Mouse (Mus musculus): Measurements from ENCODE around the gene Cyp2r1. TPM values are rescaled to one million over a fixed set of nuclear protein-coding genes. Genes with fewer than 3 reads are reported as not detected.
"Not testable (repeated sequence)": the region's sequence is repeated elsewhere in the genome, so short reads cannot be mapped to it uniquely, and the experiment has no call there.

Gene Cyp2r1
- total and polyA plus RNA-seq, 2 experiments from 2014 or later, result 1.2 TPM; not detected in 1

DNA sequence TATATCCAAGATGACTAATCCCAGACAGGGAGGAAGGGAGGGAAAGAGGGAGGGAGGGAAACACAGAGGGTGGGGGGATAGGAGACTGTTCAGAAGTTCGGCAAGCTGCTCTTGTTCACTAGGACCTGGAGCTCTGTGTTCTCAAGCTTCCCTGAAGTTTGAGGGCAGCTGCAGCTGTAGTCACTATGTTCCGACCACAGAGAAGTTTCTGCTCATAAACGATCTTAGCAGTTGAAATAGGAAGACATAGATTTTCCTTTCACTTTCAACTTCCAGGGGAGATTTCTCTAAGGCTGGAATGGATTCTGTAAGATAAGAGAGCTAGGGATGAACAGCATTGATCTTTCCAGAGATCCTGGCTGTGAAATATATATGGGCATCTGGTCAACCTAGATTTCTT is 14.2 kb upstream of the Cyp2r1 start:
- WGBS, result 63% methylated on average over 3 of the region's 3 CpGs
- ATAC-seq (ENCODE audit: insufficient read depth, low read depth) (no peak), DNase-seq (ENCODE audit: low spot score) (no peak)
- Histone ChIP-seq H3K27ac (ENCODE audit: low read depth) (no peak overlapping the region), H3K9me3 (replicated peaks; ENCODE audit: control insufficient read depth, low read length) (no peaks in the 10 kb centered on the region), H3K9ac (replicated peaks; ENCODE audit: low read depth, low read length) (no peak overlapping the region), H3K4me3 (ENCODE audit: low read depth, low read length) (no peak overlapping the region), H3K36me3 (replicated peaks; ENCODE audit: control insufficient read depth, insufficient read depth, low read length) (no peaks in the 10 kb centered on the region), H3K27me3 (ENCODE audit: control insufficient read depth, insufficient read depth, low read length) (no peaks in the 10 kb centered on the region), H3K4me2 (ENCODE audit: low read depth, low read length) (no peak overlapping the region), H3K4me1 (ENCODE audit: control insufficient read depth, insufficient read depth) (no peaks in the 10 kb centered on the region)
- TF ChIP-seq EP300 (IDR thresholded peaks at IDR 0.05; ENCODE audit: low read depth), result no peak
- no peak for TF ChIP-seq CTCF (IDR thresholded peaks at IDR 0.05; ENCODE audit: low read depth)

DNA sequence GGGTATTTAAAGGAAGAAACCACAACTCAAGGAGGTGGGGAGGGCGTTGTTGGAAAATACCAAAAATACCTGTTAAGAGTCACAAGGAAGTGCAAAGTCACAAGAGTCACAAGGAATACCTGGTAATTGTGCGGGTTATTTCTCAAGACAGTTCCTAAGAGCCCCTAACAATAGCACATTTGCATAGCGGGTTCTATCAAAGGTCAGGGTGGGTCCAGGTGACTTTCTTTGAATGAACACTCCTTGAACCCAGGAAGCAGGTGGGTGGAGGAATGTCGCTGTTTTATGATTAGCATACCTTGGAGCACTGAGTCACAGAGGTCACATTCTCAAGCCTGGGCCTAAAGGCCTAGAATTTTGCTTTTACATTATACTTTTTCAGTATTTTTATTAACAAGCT is 11.1 kb upstream of the Cyp2r1 start:
- H3K9me3 ChIP-seq (replicated peaks; ENCODE audit: control insufficient read depth, low read length); H3K27me3 ChIP-seq (ENCODE audit: control insufficient read depth, insufficient read depth, low read length); H3K36me3 ChIP-seq (replicated peaks; ENCODE audit: control insufficient read depth, insufficient read depth, low read length); H3K4me3 ChIP-seq (ENCODE audit: low read depth, low read length); H3K4me1 ChIP-seq (ENCODE audit: control insufficient read depth, insufficient read depth); ATAC-seq (ENCODE audit: insufficient read depth, low read depth); H3K4me2 ChIP-seq (ENCODE audit: low read depth, low read length); DNase-seq (ENCODE audit: low spot score); H3K9ac ChIP-seq (replicated peaks; ENCODE audit: low read depth, low read length); H3K27ac ChIP-seq (ENCODE audit: low read depth): not testable (repeated sequence)
- 87% methylated on average over 4 of the region's 4 CpGs for WGBS

DNA sequence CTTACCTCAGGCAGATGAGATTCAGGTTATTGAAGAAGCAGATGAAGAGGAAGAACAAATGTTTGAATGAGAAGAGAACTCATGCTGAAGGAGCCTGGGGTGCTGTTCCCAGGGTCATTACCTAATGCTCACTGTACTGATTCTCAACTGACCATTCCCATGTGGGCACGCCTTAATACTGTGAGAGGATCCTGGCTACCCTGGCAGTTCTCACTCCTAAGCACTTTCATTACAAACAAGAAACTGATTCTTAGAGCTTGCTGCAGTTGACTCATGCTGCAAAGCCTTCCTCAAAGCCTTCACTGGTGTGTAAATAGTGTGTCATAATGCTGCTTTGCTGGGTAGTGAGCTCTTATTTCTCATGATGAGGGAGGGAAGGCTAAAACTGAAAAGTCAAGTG is 26.6 kb downstream of the Cyp2r1 start:
- no peak overlapping the region for H3K4me3 ChIP-seq (ENCODE audit: low read depth, low read length)
- no peak overlapping the region for H3K9ac ChIP-seq (replicated peaks; ENCODE audit: low read depth, low read length)
- H3K4me2 ChIP-seq (ENCODE audit: low read depth, low read length), result no peak overlapping the region
- TF ChIP-seq CTCF (IDR thresholded peaks at IDR 0.05; ENCODE audit: low read depth) (no peak), EP300 (IDR thresholded peaks at IDR 0.05; ENCODE audit: low read depth) (no peak)
- no peak for DNase-seq (ENCODE audit: low spot score)
- H3K36me3 ChIP-seq (replicated peaks; ENCODE audit: control insufficient read depth, insufficient read depth, low read length), result peaks cover 4% of the 10 kb centered on the region; the same call in 1 of the 2 replicates
- ATAC-seq (ENCODE audit: insufficient read depth, low read depth), result no peak
- no peaks in the 10 kb centered on the region for H3K9me3 ChIP-seq (replicated peaks; ENCODE audit: control insufficient read depth, low read length)
- H3K27me3 ChIP-seq (ENCODE audit: control insufficient read depth, insufficient read depth, low read length), result no peaks in the 10 kb centered on the region
- H3K27ac ChIP-seq (ENCODE audit: low read depth), result no peak overlapping the region
- WGBS, result 88% methylated on average over 1 of the region's 1 CpGs
- no peaks in the 10 kb centered on the region for H3K4me1 ChIP-seq (ENCODE audit: control insufficient read depth, insufficient read depth)

DNA sequence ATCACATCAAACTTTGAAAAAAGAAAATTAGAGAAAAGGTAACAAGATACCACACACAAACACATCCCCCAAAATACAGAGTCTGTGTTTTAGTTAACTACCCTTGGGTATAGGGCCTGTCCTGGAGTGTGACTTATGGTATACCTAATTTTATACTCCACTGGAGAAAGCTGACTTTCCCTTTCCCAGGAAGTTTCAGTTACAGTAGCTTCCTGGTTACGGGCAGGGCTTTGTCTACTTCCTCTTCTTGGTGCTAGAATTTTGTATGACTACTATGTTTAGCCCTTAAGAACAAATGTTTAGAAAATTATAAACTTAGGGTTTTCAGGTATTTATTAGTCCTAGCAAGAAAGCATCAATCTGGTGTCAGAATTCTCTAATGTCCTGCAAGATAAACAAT is 36.5 kb downstream of the Cyp2r1 start:
- WGBS, result 77% methylated on average over 1 of the region's 1 CpGs
- H3K4me2 ChIP-seq (ENCODE audit: low read depth, low read length), result no peak overlapping the region
- no peaks in the 10 kb centered on the region for H3K36me3 ChIP-seq (replicated peaks; ENCODE audit: control insufficient read depth, insufficient read depth, low read length)
- H3K27ac ChIP-seq (ENCODE audit: low read depth), result no peak overlapping the region
- no peak overlapping the region for H3K9ac ChIP-seq (replicated peaks; ENCODE audit: low read depth, low read length)
- no peaks in the 10 kb centered on the region for H3K4me1 ChIP-seq (ENCODE audit: control insufficient read depth, insufficient read depth)
- H3K9me3 ChIP-seq (replicated peaks; ENCODE audit: control insufficient read depth, low read length), result no peaks in the 10 kb centered on the region
- no peak for TF ChIP-seq EP300 (IDR thresholded peaks at IDR 0.05; ENCODE audit: low read depth)
- TF ChIP-seq CTCF (IDR thresholded peaks at IDR 0.05; ENCODE audit: low read depth), result no peak
- DNase-seq (ENCODE audit: low spot score) (peak; percentile 11), ATAC-seq (ENCODE audit: insufficient read depth, low read depth) (no peak)
- no peaks in the 10 kb centered on the region for H3K27me3 ChIP-seq (ENCODE audit: control insufficient read depth, insufficient read depth, low read length)
- no peak overlapping the region for H3K4me3 ChIP-seq (ENCODE audit: low read depth, low read length)

DNA sequence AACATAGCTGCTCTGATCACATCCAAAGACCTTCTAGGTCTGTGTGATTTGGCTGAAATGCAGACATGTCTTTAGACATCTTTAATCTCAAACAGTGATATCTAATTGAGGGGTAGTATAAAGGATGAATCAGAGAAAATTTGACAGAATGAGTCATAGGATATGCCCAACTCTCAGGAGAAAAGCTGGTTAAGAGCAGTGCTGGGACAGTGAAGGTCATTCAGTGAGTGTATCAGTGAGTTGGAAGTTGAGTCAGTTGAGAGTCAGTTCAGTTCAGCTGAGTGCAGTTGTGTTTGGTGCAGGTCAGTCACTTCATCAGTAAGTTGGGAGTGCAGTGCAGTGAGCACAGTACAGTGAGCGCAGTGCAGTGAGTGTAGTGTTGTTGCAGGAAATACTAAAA is 42.6 kb downstream of the Cyp2r1 start:
- no peak for DNase-seq (ENCODE audit: low spot score)
- WGBS, result 95% methylated on average over 1 of the region's 1 CpGs
- Histone ChIP-seq H3K9me3 (replicated peaks; ENCODE audit: control insufficient read depth, low read length) (no peaks in the 10 kb centered on the region), H3K27me3 (ENCODE audit: control insufficient read depth, insufficient read depth, low read length) (no peaks in the 10 kb centered on the region), H3K27ac (ENCODE audit: low read depth) (no peak overlapping the region), H3K4me1 (ENCODE audit: control insufficient read depth, insufficient read depth) (no peaks in the 10 kb centered on the region; the same call in 1 of the 2 replicates), H3K36me3 (replicated peaks; ENCODE audit: control insufficient read depth, insufficient read depth, low read length) (no peaks in the 10 kb centered on the region), H3K9ac (replicated peaks; ENCODE audit: low read depth, low read length) (no peak overlapping the region), H3K4me3 (ENCODE audit: low read depth, low read length) (no peak overlapping the region), H3K4me2 (ENCODE audit: low read depth, low read length) (no peak overlapping the region)
- TF ChIP-seq EP300 (IDR thresholded peaks at IDR 0.05; ENCODE audit: low read depth) (no peak), CTCF (IDR thresholded peaks at IDR 0.05; ENCODE audit: low read depth) (no peak)
- ATAC-seq (ENCODE audit: insufficient read depth, low read depth), result no peak

DNA sequence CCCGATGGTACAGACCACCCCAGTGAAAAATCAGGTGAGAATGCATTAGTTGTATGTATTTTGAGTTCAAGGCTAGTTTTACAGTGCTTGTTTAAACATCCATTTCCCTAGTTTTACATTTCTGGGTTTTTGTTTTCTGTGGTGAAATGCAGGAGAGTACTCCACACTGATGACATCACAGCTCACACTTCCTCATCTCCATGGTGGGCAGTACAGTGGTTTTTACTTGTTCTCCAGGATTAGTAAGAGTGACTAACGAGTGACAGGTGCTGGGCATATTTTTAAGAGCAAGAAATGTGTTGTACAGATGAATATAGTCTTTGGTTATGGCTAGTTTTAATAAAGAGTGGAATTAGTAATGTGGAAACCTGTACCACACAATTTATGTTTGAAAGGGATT is 53.9 kb downstream of the Cyp2r1 start:
- ATAC-seq (ENCODE audit: insufficient read depth, low read depth) (no peak), DNase-seq (ENCODE audit: low spot score) (no peak)
- Histone ChIP-seq H3K9ac (replicated peaks; ENCODE audit: low read depth, low read length) (no peak overlapping the region), H3K27me3 (ENCODE audit: control insufficient read depth, insufficient read depth, low read length) (no peaks in the 10 kb centered on the region), H3K4me3 (ENCODE audit: low read depth, low read length) (no peak overlapping the region), H3K4me2 (ENCODE audit: low read depth, low read length) (no peak overlapping the region), H3K36me3 (replicated peaks; ENCODE audit: control insufficient read depth, insufficient read depth, low read length) (no peaks in the 10 kb centered on the region), H3K4me1 (ENCODE audit: control insufficient read depth, insufficient read depth) (no peaks in the 10 kb centered on the region), H3K9me3 (replicated peaks; ENCODE audit: control insufficient read depth, low read length) (no peaks in the 10 kb centered on the region), H3K27ac (ENCODE audit: low read depth) (no peak overlapping the region)
- TF ChIP-seq CTCF (IDR thresholded peaks at IDR 0.05; ENCODE audit: low read depth) (no peak), EP300 (IDR thresholded peaks at IDR 0.05; ENCODE audit: low read depth) (no peak)
- 84% methylated on average over 2 of the region's 2 CpGs for whole genome bisulfite sequencing

Other genes starting within 250 kb of the Cyp2r1 start
- gene Pde3b, start 147.7 kb downstream of the Cyp2r1 start, total RNA-seq (2014; rRNA removed; ENCODE audit: low replicate concordance), result 7.5 and 13.7 TPM in 2 replicates
- 1.7 and 1.9 TPM in 2 replicates for gene Pde3b, start 147.7 kb downstream of the Cyp2r1 start, polyA plus RNA-seq (2015; fragmentation: Nextera tagmentation; extraction: Ambion mirVana)
- gene Calca, start 73.4 kb upstream of the Cyp2r1 start, total RNA-seq (2014; rRNA removed; ENCODE audit: low replicate concordance), result 6.0 TPM in 1 of 2 replicates, not detected in the other
- 3.0 TPM in 2 replicates for gene Calca, start 73.4 kb upstream of the Cyp2r1 start, polyA plus RNA-seq (2015; fragmentation: Nextera tagmentation; extraction: Ambion mirVana)
- gene Calcb, start 155.7 kb upstream of the Cyp2r1 start, total RNA-seq (2014; rRNA removed; ENCODE audit: low replicate concordance), result 0.58 and 1.3 TPM in 2 replicates
- gene Calcb, start 155.7 kb upstream of the Cyp2r1 start, polyA plus RNA-seq (2015; fragmentation: Nextera tagmentation; extraction: Ambion mirVana), result 0.65 and 1.7 TPM in 2 replicates
- gene Insc, start 180.7 kb upstream of the Cyp2r1 start, total RNA-seq (2014; rRNA removed; ENCODE audit: low replicate concordance), result 16.8 and 22.5 TPM in 2 replicates
- 3.2 and 3.7 TPM in 2 replicates for gene Insc, start 180.7 kb upstream of the Cyp2r1 start, polyA plus RNA-seq (2015; fragmentation: Nextera tagmentation; extraction: Ambion mirVana)